Mouse (Mus musculus): Measurements from ENCODE around the gene Ndufa10. TPM values are rescaled to one million over a fixed set of nuclear protein-coding genes. Genes with fewer than 3 reads are reported as not detected.
"Not testable (repeated sequence)": the region's sequence is repeated elsewhere in the genome, so short reads cannot be mapped to it uniquely, and the experiment has no call there.

Gene Ndufa10
- 160 and 162 TPM in 2 replicates for polyA plus RNA-seq (2015; fragmentation: Nextera tagmentation; extraction: Ambion mirVana)

- ATAC-seq (peak; percentile 96), DNase-seq (ENCODE audit: low spot score) (peak; percentile 95)
- peak within 1 kb of the TSS; percentile 99 for H3K9ac ChIP-seq (replicated peaks; ENCODE audit: low read depth)
- H3K4me3 ChIP-seq (ENCODE audit: low read depth, low read length) = peak within 1 kb of the TSS; percentile 91
- H3K4me1 ChIP-seq (ENCODE audit: insufficient read depth, low read depth, low read length) = peaks cover 5% of the 10 kb centered on the region; the same call in 1 of the 2 replicates
- TF ChIP-seq CTCF (IDR thresholded peaks at IDR 0.05) (no peak), EP300 (IDR thresholded peaks at IDR 0.05) (no peak)
- H3K27me3 ChIP-seq (replicated peaks; ENCODE audit: insufficient read depth, low read length) = no peaks in the 10 kb centered on the region
- H3K27ac ChIP-seq (ENCODE audit: low read length) = peak within 1 kb of the TSS; percentile 82
- peak within 1 kb of the TSS; percentile 91 for H3K4me2 ChIP-seq (replicated peaks; ENCODE audit: low read depth, low read length)
- no peaks in the 10 kb centered on the region for H3K9me3 ChIP-seq (ENCODE audit: low read length)
- 1% methylated on average over 67 of the region's 67 CpGs for WGBS
- H3K36me3 ChIP-seq (ENCODE audit: insufficient read depth, low read length) = 0 out of 2 replicates have a peak, but pooled peaks cover 3% of the 10 kb centered on the region
Measured at GRCm38 (mm10) chr1:92473165-92474041, at the start of gene Ndufa10. TSS of gene Ndufa10 (minus strand) at chr1:92473860.

- WGBS = 24% methylated on average over 10 of the region's 10 CpGs
- H3K36me3 ChIP-seq (ENCODE audit: insufficient read depth, low read length) = no peaks in the 10 kb centered on the region
- TF ChIP-seq CTCF (IDR thresholded peaks at IDR 0.05) = peak; percentile 65
- TF ChIP-seq EP300 (IDR thresholded peaks at IDR 0.05) = no peak
Measured at GRCm38 (mm10) chr1:92521376-92521775, 47.7 kb upstream of the Ndufa10 start.

GRCm38 (mm10) chr1:92519046-92519445, 45.4 kb upstream of the Ndufa10 start:
- ATAC-seq = no peak
- WGBS = 75% methylated on average over 6 of the region's 6 CpGs
- TF ChIP-seq EP300 (IDR thresholded peaks at IDR 0.05) (no peak), CTCF (IDR thresholded peaks at IDR 0.05) (no peak)

More at GRCm38 (mm10) chr1:92521376-92521775, 47.7 kb upstream of the Ndufa10 start:
- Histone ChIP-seq H3K4me1 (ENCODE audit: insufficient read depth, low read depth, low read length) (no peaks in the 10 kb centered on the region), H3K4me2 (replicated peaks; ENCODE audit: low read depth, low read length) (no peak overlapping the region), H3K4me3 (ENCODE audit: low read depth, low read length) (no peak overlapping the region), H3K9ac (replicated peaks; ENCODE audit: low read depth) (no peak overlapping the region), H3K27ac (ENCODE audit: low read length) (no peak overlapping the region), H3K9me3 (ENCODE audit: low read length) (no peaks in the 10 kb centered on the region), H3K27me3 (replicated peaks; ENCODE audit: insufficient read depth, low read length) (no peaks in the 10 kb centered on the region)
- DNase-seq (ENCODE audit: low spot score) = peak; percentile 66
- ATAC-seq = no peak

GRCm38 (mm10) chr1:92518561-92518960, 44.9 kb upstream of the Ndufa10 start, which contains the start of gene Olfr1414:
TSS of gene Olfr1414 (minus strand) at chr1:92518661.
- no peaks in the 10 kb centered on the region for H3K9me3 ChIP-seq (ENCODE audit: low read length)
- H3K27ac ChIP-seq (ENCODE audit: low read length) = no peak within 1 kb of the TSS
- H3K4me3 ChIP-seq (ENCODE audit: low read depth, low read length) = no peak within 1 kb of the TSS
- no peaks in the 10 kb centered on the region for H3K27me3 ChIP-seq (replicated peaks; ENCODE audit: insufficient read depth, low read length)
- H3K36me3 ChIP-seq (ENCODE audit: insufficient read depth, low read length) = no peaks in the 10 kb centered on the region
- no peak within 1 kb of the TSS for H3K9ac ChIP-seq (replicated peaks; ENCODE audit: low read depth)
- H3K4me2 ChIP-seq (replicated peaks; ENCODE audit: low read depth, low read length) = no peak within 1 kb of the TSS
- 73% methylated on average over 3 of the region's 3 CpGs for WGBS
- no peak for TF ChIP-seq EP300 (IDR thresholded peaks at IDR 0.05)
- TF ChIP-seq CTCF (IDR thresholded peaks at IDR 0.05) = no peak
- no peak for DNase-seq (ENCODE audit: low spot score)
- no peaks in the 10 kb centered on the region for H3K4me1 ChIP-seq (ENCODE audit: insufficient read depth, low read depth, low read length)
- no peak for ATAC-seq

More at GRCm38 (mm10) chr1:92519046-92519445, 45.4 kb upstream of the Ndufa10 start:
- no peaks in the 10 kb centered on the region for H3K36me3 ChIP-seq (ENCODE audit: insufficient read depth, low read length)
- H3K9me3 ChIP-seq (ENCODE audit: low read length) = no peaks in the 10 kb centered on the region
- DNase-seq (ENCODE audit: low spot score) = no peak
- H3K4me3 ChIP-seq (ENCODE audit: low read depth, low read length) = no peak overlapping the region
- no peaks in the 10 kb centered on the region for H3K4me1 ChIP-seq (ENCODE audit: insufficient read depth, low read depth, low read length)
- no peak overlapping the region for H3K9ac ChIP-seq (replicated peaks; ENCODE audit: low read depth)
- no peak overlapping the region for H3K27ac ChIP-seq (ENCODE audit: low read length)
- no peak overlapping the region for H3K4me2 ChIP-seq (replicated peaks; ENCODE audit: low read depth, low read length)
- H3K27me3 ChIP-seq (replicated peaks; ENCODE audit: insufficient read depth, low read length) = no peaks in the 10 kb centered on the region

- ATAC-seq (no peak), DNase-seq (ENCODE audit: low spot score) (no peak)
- Histone ChIP-seq H3K9me3 (ENCODE audit: low read length) (no peaks in the 10 kb centered on the region), H3K4me2 (replicated peaks; ENCODE audit: low read depth, low read length) (no peak overlapping the region), H3K36me3 (ENCODE audit: insufficient read depth, low read length) (no peaks in the 10 kb centered on the region), H3K27me3 (replicated peaks; ENCODE audit: insufficient read depth, low read length) (no peaks in the 10 kb centered on the region), H3K9ac (replicated peaks; ENCODE audit: low read depth) (no peak overlapping the region), H3K4me1 (ENCODE audit: insufficient read depth, low read depth, low read length) (no peaks in the 10 kb centered on the region), H3K27ac (ENCODE audit: low read length) (no peak overlapping the region), H3K4me3 (ENCODE audit: low read depth, low read length) (no peak overlapping the region)
- 51% methylated on average over 11 of the region's 11 CpGs for WGBS
- TF ChIP-seq EP300 (IDR thresholded peaks at IDR 0.05) = no peak
- no peak for TF ChIP-seq CTCF (IDR thresholded peaks at IDR 0.05)
Measured at GRCm38 (mm10) chr1:92515390-92515789, 41.7 kb upstream of the Ndufa10 start.

- not testable (repeated sequence) for H3K27ac ChIP-seq (ENCODE audit: low read length); H3K36me3 ChIP-seq (ENCODE audit: insufficient read depth, low read length); H3K4me2 ChIP-seq (replicated peaks; ENCODE audit: low read depth, low read length); H3K4me3 ChIP-seq (ENCODE audit: low read depth, low read length); DNase-seq (ENCODE audit: low spot score); H3K9me3 ChIP-seq (ENCODE audit: low read length); ATAC-seq; H3K4me1 ChIP-seq (ENCODE audit: insufficient read depth, low read depth, low read length); H3K27me3 ChIP-seq (replicated peaks; ENCODE audit: insufficient read depth, low read length); H3K9ac ChIP-seq (replicated peaks; ENCODE audit: low read depth)
- 82% methylated on average over 4 of the region's 5 CpGs for WGBS
Measured at GRCm38 (mm10) chr1:92511646-92512045, 38.0 kb upstream of the Ndufa10 start.
